Mouse (Mus musculus): ENCODE results near the gene Socs1. TPM values are rescaled to one million over a fixed set of nuclear protein-coding genes. Genes with fewer than 3 reads are reported as not detected.
"Not testable (repeated sequence)": the region's sequence is repeated elsewhere in the genome, so short reads cannot be mapped to it uniquely, and the experiment has no call there.

Gene Socs1
- polyA plus RNA-seq, 1 experiment from 2014 or later, result 0.24 TPM

DNA sequence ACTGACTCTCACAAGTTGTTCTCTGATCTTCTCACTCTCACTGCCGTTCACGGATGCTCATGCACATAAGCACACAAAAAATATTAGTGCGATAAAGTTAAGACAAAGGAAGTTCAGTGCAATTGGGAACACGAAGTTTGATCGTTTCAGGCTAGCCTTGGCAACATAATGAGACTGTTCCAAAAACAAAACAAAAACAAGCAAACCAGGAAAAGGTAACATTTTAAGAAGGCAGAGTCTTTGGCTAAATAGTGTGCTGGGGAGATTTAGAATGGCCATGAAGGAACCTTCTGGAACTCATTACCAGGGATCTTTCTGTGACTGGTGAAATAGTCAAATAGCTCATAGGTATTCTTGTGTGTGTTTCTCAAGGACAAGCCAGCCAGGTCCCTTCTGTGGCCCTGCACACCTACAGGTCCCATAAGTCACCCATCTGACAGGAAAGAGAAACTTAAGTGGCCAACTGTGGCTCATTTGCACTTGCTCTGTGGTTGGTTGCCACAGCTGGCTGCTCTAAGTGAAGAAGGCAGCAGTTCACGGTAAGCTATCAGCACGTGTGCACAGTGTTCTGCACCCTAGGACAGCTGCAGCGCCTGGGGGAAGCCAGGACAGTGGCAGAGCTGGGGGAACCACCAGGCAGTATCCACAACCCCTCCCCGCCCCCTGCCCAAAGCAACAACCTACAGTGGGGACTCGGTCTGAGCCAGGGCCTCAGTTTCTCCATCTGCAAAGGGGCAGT, 20.6 kb upstream of the Socs1 start, which contains the start of gene Prm1:
Prm1 (minus strand) TSS at position 51 of the 739 bp plus-strand sequence.
- Histone ChIP-seq H3K79me2 (ENCODE audit: inconsistent target) (no peaks in the 10 kb centered on the region), H3K27ac (no peak within 1 kb of the TSS), H3K4me3 (ENCODE audit: inconsistent target) (no peak within 1 kb of the TSS), H3K36me3 (ENCODE audit: inconsistent target) (no peaks in the 10 kb centered on the region)
- WGBS (ENCODE audit: missing documents), result 73% methylated on average over 9 of the region's 10 CpGs

DNA sequence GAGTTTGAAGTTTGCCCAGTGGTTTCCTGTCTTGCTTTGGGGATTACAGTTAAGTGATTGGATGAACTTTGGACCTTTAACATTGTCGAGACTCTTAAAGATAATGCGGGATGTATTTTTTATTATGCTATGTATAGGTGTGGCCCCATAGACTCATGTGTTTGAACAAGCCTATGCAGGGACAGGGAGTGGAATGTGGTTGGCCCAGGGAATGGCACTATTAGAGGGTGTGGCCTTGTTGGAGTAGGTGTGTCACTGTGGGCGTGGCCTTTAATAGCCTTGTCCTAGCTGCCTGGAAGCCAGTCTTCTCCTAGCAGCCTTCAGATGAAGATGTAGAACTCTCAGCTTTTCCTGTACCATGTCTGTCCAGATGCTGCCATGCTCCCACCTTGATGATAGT, 17.1 kb upstream of the Socs1 start:
- 92% methylated on average over 3 of the region's 3 CpGs for WGBS (ENCODE audit: missing documents)
- not testable (repeated sequence) for H3K36me3 ChIP-seq (ENCODE audit: inconsistent target); H3K4me3 ChIP-seq (ENCODE audit: inconsistent target); H3K27ac ChIP-seq; H3K79me2 ChIP-seq (ENCODE audit: inconsistent target)

DNA sequence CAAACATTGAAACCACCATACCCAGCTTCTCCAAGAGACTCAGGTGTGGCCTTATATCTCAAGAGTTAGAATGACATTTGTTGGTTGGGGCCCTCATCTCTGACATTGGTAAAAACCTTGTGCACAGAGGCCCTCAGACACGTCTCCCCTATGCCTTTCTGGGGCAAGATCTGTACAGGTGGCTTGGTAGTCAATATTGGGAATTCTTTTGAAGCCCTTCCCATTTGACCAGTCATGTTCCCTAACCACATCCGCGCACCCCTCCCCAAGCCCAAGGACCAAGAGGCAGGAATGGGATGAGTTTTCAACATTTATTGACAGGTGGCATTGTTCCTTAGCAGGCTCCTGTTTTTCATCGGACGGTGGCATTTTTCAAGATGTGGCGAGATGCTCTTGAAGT, 10.7 kb upstream of the Socs1 start, which contains the start of gene Prm2:
Prm2 (minus strand) TSS at position 101 of the 400 bp plus-strand sequence.
- H3K4me3 ChIP-seq (ENCODE audit: inconsistent target), result no peak within 1 kb of the TSS
- H3K79me2 ChIP-seq (ENCODE audit: inconsistent target), result no peaks in the 10 kb centered on the region

DNA sequence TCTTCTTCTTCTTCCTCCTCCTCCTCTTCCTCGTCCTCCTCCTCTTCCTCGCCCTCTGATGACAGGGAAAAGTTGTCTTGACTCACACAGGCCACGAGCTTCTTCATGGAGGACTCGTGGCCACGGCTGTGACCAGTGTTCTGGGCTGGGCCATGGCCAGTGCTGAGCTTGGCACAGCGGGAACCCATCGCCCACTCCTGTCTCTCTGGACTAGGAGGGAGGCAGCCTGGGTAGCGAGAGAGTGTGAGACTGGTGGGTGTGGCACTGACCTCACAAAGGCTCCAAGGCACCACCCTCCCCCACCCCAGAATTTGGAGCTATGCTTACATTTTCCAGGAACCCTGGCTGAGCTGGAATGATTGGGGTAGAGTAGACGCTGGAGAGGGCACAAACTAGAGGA, 5.4 kb upstream of the Socs1 start, which contains the start of gene Prm3:
Prm3 (minus strand) TSS at position 213 of the 400 bp plus-strand sequence.
- Histone ChIP-seq H3K79me2 (ENCODE audit: inconsistent target) (no peaks in the 10 kb centered on the region), H3K36me3 (ENCODE audit: inconsistent target) (no peaks in the 10 kb centered on the region), H3K4me3 (ENCODE audit: inconsistent target) (no peak within 1 kb of the TSS), H3K27ac (no peak within 1 kb of the TSS)
- 87% methylated on average over 9 of the region's 9 CpGs for WGBS (ENCODE audit: missing documents)

More for the DNA sequence above, 10.7 kb upstream of the Socs1 start, which contains the start of gene Prm2:
- 95% methylated on average over 6 of the region's 6 CpGs for WGBS (ENCODE audit: missing documents)
- Histone ChIP-seq H3K27ac (no peak within 1 kb of the TSS), H3K36me3 (ENCODE audit: inconsistent target) (no peaks in the 10 kb centered on the region)

DNA sequence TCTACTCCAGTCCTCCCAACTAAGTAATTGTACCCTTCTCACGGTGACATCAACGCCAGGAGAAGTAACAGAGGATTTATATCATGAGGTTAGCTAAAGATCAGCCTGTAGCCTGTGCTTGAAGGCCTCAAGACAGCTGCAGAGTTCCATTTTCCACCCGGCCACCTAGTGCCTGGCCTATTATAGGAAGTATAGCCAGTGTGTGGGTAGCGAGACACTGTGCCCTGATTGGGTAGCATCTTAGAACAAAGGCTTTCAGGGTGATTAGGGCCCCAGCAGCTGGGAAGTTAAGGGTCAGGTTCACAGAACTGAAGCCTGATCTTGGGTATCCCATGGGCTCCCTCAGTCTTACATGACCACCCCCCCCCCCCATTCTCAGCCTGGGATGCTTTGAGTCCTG, 3.5 kb upstream of the Socs1 start:
- WGBS (ENCODE audit: missing documents), result 95% methylated on average over 4 of the region's 4 CpGs
- H3K36me3 ChIP-seq (ENCODE audit: inconsistent target), result no peaks in the 10 kb centered on the region
- no peak overlapping the region for H3K27ac ChIP-seq
- no peaks in the 10 kb centered on the region for H3K79me2 ChIP-seq (ENCODE audit: inconsistent target)
- no peak overlapping the region for H3K4me3 ChIP-seq (ENCODE audit: inconsistent target)

DNA sequence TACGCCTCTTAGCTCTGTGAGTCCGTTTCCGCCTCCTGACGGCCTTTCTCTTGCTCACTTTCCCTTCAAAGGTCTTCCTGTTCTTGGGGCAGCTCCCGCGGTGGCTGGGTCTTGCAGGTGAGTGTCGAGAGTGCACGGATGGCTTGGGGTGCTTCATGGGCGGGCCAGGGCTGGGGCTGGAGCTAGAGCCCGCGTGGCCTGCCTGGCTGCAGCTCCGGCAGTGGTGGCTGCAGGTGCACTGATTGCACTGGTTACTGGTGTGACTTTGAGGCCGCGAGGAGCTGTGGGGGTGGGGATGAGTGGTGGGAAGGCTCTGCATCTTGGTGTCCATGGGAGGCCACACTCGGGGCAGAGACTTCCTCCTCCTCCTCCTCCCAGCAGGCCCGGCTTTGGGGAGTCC, 2.9 kb upstream of the Socs1 start, which contains the start of gene Tnp2:
Tnp2 (minus strand) TSS at position 390 of the 400 bp plus-strand sequence.
- Histone ChIP-seq H3K4me3 (ENCODE audit: inconsistent target) (no peak within 1 kb of the TSS), H3K36me3 (ENCODE audit: inconsistent target) (no peaks in the 10 kb centered on the region), H3K79me2 (ENCODE audit: inconsistent target) (no peaks in the 10 kb centered on the region), H3K27ac (no peak within 1 kb of the TSS)
- 76% methylated on average over 13 of the region's 16 CpGs for WGBS (ENCODE audit: missing documents)

DNA sequence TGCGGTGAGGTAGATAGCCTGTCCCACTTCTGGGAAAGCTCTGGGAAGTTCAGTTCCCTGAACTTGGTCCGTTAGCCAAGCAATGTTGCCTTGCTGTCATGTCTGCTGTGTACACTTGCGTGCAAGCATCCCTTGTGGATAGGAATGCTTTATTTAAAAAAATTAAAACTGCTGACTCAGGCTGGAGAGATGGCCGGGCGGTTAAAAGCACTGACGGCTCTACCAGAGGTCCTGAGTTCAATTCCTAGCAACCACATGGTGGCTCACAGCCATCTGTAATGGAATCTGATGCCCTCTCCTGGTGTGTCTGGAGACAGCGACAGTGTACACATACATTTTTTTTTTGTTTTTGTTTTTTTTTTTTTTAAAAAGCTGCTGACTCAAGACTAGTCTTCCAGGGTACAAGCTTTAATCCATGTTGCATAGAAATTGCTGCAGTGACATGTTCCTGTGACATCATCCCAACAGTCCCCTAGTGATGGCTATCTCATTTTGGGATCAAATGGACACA, 2.3 kb upstream of the Socs1 start:
- no peaks in the 10 kb centered on the region for H3K79me2 ChIP-seq (ENCODE audit: inconsistent target)
- no peak overlapping the region for H3K4me3 ChIP-seq (ENCODE audit: inconsistent target)
- H3K36me3 ChIP-seq (ENCODE audit: inconsistent target), result no peaks in the 10 kb centered on the region
- no peak overlapping the region for H3K27ac ChIP-seq
- 85% methylated on average over 7 of the region's 7 CpGs for WGBS (ENCODE audit: missing documents)

DNA sequence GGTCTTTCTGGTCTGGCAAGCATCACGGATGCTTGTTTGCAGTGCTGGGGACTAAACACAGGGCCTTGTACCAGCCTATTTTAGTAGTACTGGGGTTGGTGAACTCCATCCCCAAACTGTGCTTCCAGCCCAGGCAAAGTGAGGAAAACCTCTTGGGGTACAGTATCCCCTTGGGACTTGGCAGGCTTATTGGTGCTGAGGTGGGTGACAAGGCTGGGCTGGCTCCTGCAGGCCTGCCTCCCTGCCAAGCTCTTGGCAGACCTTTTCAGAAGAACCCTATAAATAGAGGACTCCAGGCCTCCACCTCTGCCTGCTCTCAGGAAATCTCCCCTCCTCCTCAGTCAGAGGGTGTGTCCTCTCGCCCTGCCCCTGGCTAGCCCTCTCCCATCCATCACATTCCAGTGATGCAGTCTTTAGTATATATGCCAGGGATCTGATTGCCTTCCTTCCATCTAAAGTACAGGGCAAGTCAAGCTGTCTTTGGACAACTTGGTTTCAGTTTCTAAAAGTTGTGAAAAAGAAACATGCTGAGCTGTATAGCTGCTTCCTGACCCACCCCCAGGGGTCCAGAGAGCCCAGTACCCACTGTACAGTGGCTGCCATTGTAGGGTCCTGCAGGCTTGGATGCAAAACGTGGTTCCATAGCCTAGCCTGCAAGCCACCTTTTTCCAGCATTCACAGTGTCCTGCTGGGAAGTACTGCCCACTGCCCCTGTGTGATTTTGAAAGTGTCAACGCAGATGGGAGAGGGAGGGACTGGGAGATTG, 1.6 kb upstream of the Socs1 start:
- WGBS (ENCODE audit: missing documents), result 68% methylated on average over 3 of the region's 4 CpGs
- Histone ChIP-seq H3K27ac (no peak overlapping the region), H3K4me3 (ENCODE audit: inconsistent target) (no peak overlapping the region), H3K79me2 (ENCODE audit: inconsistent target) (no peaks in the 10 kb centered on the region), H3K36me3 (ENCODE audit: inconsistent target) (no peaks in the 10 kb centered on the region)

DNA sequence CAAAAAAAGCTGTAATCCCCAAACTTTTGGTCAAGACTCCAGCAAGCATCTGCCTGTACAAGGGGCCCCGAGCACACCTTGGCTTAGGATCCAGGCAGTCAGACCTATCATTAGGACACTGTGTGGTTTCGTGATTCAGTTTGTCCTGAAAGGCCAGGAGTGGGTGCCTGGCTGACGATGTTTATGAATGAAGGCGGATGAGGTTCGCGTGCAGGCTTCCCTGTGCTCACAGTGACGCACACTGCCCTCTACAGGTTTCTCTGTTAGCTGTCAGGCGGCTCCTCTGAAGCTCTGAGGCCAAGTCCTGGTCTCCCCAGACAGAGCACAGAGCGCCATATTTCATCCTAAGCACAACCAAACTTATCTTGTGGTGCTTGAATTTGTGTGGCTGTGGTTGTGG, 952 bp upstream of the Socs1 start:
- peak overlapping the region; percentile 48; the same call in 1 of the 2 replicates for H3K4me3 ChIP-seq (ENCODE audit: inconsistent target)
- peak overlapping the region; percentile 82 for H3K27ac ChIP-seq
- H3K79me2 ChIP-seq (ENCODE audit: inconsistent target), result no peaks in the 10 kb centered on the region
- 3% methylated on average over 9 of the region's 9 CpGs for WGBS (ENCODE audit: missing documents)
- no peaks in the 10 kb centered on the region for H3K36me3 ChIP-seq (ENCODE audit: inconsistent target)

DNA sequence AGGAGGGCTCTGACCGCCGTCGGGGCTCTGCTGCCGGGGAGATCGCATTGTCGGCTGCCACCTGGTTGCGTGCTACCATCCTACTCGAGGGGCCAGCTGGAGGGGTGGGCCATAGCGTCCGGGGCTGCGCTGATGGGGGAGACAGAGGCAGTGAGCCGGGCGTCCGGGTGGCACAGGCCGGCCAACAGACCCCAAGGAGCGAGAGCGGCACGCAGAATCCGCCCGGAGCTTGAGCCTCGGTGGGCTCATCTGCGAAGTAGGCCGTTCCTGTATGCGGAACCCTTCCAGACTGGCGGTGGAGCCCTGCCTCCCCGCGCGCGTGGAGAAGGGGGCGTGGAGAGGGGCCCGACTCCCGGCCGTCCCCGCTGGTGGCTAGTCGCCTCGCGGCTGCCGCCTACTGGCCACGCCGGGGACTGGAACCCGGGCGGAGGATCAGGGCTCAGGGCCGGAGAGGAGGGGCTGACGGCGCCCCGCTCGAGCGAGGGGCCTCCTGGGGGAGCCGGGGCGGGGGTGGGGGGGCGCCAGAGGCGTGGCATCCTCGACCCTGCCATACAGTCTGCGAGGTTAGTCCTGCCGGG, 454 bp downstream of the Socs1 start:
- Histone ChIP-seq H3K4me3 (ENCODE audit: inconsistent target) (peak overlapping the region; percentile 15; the same call in 1 of the 2 replicates), H3K36me3 (ENCODE audit: inconsistent target) (no peaks in the 10 kb centered on the region), H3K27ac (no peak overlapping the region; the same call in 1 of the 2 replicates), H3K79me2 (ENCODE audit: inconsistent target) (no peaks in the 10 kb centered on the region)
- 0% methylated on average over 45 of the region's 55 CpGs for WGBS (ENCODE audit: missing documents)

DNA sequence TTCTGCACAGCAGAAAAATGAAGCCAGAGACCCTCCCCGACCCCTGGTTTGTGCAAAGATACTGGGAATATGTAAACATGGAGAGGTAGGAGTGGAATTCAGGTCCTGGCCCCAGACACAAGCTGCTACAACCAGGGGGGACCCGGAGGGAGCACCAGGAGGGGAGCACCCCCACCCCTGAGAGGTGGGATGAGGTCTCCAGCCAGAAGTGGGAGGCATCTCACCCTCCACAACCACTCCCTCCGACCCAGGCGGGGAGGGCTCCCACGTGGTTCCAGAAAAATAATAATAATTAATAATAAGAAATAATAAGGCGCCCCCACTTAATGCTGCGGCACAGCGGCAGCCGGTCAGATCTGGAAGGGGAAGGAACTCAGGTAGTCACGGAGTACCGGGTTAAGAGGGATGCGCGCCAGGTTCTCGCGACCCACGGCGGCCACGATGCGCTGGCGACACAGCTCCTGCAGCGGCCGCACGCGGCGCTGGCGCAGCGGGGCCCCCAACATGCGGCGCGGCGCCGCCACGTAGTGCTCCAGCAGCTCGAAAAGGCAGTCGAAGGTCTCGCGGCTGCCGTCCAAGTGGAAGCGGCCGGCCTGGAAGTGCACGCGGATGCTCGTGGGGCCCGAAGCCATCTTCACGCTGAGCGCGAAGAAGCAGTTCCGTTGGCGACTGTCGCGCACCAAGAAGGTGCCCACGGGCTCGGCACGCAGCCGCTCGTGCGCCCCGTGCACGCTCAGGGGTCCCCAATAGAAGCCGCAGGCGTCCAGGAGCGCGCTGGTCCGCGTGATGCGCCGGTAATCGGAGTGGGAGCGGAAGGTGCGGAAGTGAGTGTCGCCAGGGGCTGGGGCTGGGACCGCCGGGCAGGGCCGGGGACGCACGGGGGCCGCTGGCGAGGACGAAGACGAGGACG, 1.2 kb downstream of the Socs1 start:
- Histone ChIP-seq H3K4me3 (ENCODE audit: inconsistent target) (peak overlapping the region; percentile 15; the same call in 1 of the 2 replicates), H3K27ac (no peak overlapping the region), H3K79me2 (ENCODE audit: inconsistent target) (no peaks in the 10 kb centered on the region), H3K36me3 (ENCODE audit: inconsistent target) (no peaks in the 10 kb centered on the region)
- WGBS (ENCODE audit: missing documents), result 8% methylated on average over 77 of the region's 81 CpGs

DNA sequence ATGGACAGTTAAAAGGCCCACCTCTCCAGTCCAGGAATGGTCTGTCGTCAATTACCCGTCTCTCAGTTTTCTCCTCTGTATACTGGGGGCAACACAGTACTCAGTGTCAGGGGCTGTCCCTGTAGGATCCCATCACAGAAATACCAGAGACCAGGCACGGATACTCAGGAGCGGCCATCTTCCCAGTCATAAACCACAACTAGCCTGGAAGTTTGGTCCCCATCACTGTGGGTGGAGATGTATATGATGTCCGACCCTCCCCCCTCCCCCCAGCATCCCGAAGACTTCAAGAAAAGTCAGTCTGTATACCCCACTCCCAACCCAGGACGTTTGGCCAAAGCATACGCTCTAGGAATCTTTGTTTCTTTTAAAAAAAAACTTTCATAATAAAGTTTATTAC, 1.9 kb downstream of the Socs1 start:
- Histone ChIP-seq H3K4me3 (ENCODE audit: inconsistent target) (no peak overlapping the region), H3K79me2 (ENCODE audit: inconsistent target) (no peaks in the 10 kb centered on the region), H3K27ac (no peak overlapping the region), H3K36me3 (ENCODE audit: inconsistent target) (no peaks in the 10 kb centered on the region)
- 75% methylated on average over 8 of the region's 8 CpGs for WGBS (ENCODE audit: missing documents)

DNA sequence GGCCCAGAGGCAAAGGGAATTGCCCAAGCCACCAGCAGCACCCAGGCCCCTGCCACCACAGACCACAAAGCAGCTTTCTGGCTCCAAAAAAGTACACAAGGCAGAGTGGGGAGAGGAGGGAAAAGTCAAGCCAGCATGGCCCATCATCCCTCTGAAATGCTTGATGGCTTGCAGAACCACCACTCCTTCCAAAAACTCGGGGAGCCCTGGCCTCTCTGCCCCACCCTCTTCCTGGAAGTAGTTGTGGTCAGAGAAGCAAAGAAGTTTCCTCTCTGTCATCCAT, 2.2 kb downstream of the Socs1 start:
- WGBS (ENCODE audit: missing documents), result 30% methylated on average over 1 of the region's 1 CpGs
- H3K27ac ChIP-seq, result no peak overlapping the region

More for the DNA sequence above, 2.2 kb downstream of the Socs1 start:
- Histone ChIP-seq H3K4me3 (ENCODE audit: inconsistent target) (no peak overlapping the region), H3K79me2 (ENCODE audit: inconsistent target) (no peaks in the 10 kb centered on the region), H3K36me3 (ENCODE audit: inconsistent target) (no peaks in the 10 kb centered on the region)

Data from macrophage (primary cell).